Mouse (Mus musculus) urinary bladder, postnatal 36 days (tissue): ENCODE results near the gene Camk1.

Source experiments
- DNase-seq, 2 experiments: peaks; one replicate each; pipeline ENCODE4 v3.0.0; 2022; ENCODE audit warnings: low spot score in 2 of 2, mixed read lengths in 1 of 2

The Camk1 gene

GRCm38 (mm10) chr6:113306322-113306985 is 37.3 kb downstream of the Camk1 start:
- DNase-seq: peak; percentile 99 to 100

- no peak for DNase-seq
Measured at GRCm38 (mm10) chr6:113302258-113302657, 41.5 kb downstream of the Camk1 start.

GRCm38 (mm10) chr6:113301350-113301749 is 42.4 kb downstream of the Camk1 start:
- no peak for DNase-seq

DNA sequence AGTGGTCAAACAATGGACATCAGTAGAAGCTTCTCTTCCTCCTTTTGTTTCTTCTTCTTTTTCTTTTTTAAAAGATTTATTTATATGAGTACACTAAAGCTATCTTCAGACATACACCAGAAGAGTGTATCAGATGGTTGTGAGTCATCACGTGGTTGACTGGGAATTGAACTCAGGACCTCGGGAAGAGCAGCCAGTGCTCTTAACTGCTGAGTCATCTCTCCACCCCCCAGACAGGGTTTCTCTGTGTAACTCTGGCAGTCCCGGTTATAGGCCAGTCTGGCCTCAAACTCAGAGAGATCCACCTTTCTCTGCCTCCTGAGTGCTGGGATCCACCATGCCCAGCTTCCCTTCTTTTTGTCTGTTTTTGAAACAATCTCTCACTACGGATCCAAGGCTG is 47.1 kb downstream of the Camk1 start:
- no peak for DNase-seq

DNA sequence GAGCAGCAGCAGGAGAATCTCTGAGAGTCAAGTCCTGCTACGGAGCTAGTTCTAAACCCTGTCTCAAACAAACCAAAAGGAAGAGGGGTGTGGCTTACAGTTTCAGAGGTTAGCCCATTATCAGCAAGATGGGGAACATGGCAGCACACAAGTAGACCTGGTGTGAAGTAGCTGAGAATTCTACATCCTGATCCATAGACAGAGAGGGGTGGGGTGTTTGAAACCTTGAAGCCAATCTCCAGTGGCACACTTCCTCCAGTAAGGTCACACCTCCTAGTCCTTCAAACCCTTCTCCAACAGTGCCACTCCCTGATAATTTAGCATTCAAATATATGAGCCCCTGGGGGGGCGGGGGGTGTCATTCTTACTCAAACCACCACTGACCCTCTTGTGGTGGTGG is 47.7 kb downstream of the Camk1 start:
- no peak for DNase-seq

DNA sequence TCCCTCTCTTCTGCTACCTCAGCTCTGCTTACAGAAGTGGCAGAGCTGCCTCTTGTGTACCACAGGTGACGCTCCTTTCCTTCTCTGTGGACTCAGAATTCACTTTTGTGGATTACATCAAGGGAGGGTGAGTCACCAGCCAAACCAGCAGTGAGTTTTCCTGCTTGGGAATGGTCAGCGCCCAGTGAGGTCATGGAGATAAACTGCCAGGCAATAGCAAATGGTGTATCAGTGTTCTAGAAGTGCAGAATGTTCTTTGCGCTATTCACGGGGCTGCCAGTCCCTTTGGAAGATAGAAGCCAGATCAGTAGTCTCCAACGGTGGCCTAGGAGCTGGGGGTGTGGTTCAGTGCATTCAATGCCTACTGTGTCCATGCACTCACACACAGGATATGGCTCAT is 50.8 kb downstream of the Camk1 start:
- no peak for DNase-seq

DNA sequence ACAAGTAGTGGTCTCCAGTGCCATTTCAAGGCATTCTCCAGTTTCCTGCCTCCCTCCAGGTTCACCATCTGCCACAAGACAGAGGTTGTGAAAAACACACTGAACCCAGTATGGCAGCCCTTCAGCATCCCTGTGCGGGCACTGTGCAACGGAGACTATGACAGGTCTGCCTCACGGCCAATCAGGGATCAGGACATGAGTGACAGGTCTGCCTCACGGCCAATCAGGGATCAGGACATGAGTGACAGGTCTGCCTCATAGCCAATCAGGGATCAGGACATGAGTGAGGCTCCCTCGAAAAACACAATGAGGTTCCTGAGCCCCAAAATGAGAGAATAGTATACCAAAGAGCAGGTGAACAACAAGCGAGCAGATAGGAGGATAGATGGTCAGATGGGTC is 53.4 kb downstream of the Camk1 start:
- DNase-seq: no peak

- DNase-seq: no peak
Measured at GRCm38 (mm10) chr6:113289346-113289745, 54.4 kb downstream of the Camk1 start.

DNA sequence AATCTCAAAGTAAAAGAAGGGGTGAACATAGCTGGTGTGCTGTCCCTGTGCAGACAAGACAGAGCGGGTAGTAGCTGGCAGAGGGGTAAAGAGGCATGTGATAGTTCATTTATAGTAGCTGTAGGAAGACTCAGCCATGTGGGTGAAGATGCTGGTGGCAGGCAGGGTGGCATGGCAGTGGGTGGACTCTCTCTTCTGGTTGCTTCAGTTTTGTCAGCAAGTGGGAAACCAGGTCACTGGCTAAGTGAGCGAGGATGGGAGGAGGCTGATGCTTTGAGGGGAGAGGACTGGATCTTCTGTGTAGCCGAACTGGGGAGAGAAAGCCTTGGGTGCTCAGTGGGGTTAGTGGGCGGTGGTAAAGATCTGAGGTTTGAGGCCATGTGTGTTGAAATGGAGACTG is 56.5 kb downstream of the Camk1 start:
- DNase-seq: no peak

- no peak for DNase-seq
Measured at GRCm38 (mm10) chr6:113286316-113286715, 57.5 kb downstream of the Camk1 start.

GRCm38 (mm10) chr6:113284931-113285330 is 58.9 kb downstream of the Camk1 start:
- no peak for DNase-seq
